Mouse (Mus musculus): ENCODE data around the gene Fam151b.

DNA sequence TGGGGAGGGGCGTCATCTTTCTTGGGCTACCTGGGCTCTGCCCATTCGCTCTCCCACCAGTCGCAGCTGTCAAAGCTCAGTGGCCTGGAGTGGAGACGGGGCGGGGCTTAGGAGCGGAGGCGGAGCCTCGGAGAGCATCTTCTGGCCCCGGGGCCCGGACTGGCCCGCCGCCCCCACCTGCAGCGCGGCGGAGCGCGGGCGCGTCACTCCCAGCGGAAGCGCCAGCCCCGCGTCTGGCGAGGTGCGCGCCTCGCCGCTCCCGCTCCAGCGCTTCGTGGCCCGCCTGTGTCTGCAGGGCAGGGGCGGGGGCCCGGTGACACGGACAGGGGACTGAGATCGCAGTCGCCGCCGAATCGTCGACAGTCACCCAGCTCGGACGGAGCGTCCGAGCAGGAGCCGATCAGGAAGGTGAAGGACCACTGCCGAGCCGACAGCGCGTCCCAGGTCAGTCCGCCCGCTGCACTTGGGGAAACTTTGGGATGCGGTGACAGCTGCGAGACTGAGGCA, 58.0 kb downstream of the Fam151b start, which contains the start of gene Ankrd34b:
- TF ChIP-seq CTCF (IDR thresholded peaks at IDR 0.05; ENCODE audit: insufficient read depth, low read depth, low read length), result no peak
- TF ChIP-seq POLR2A (IDR thresholded peaks at IDR 0.05; ENCODE audit: insufficient read depth, low read depth, low read length), result peak; percentile 37; the same call in 1 of the 2 replicates

Measured in olfactory bulb, adult 2 months (tissue).